Mouse (Mus musculus): ENCODE measurements around the gene Slc35e3.
A peak's percentile ranks its signal among the peaks of the same experiment; 100 is the strongest.
"Not testable (repeated sequence)": the region's sequence is repeated elsewhere in the genome, so short reads cannot be mapped to it uniquely, and the experiment has no call there.

Slc35e3 gene

DNA sequence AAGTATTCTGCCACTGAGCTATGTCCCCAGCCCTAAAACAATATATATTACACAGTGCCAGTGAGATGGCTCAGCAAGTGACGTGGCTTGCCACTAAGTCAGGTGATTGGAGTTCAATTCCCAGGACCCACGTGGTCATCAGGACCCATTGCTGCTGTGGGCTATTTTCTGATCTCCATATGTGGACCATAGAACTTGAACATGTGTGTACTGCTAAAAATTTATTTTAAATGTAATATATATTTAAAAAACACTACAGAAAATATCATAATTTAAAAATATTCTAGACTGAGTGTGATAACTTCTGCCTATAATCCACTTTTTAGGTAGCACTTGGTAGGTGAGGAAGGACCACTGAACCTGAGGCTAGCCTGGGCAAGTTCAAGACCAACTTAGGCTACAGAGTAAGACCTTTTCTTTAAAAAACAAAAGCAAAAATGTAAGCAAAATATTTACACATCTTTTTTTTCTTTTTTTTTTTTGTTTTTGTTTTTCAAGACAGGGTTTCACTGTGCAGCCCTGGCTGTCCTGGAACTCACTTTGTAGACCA lies 16.2 kb upstream of the Slc35e3 start:
- DNase-seq (ENCODE audit: low spot score in 2 of 2), result no peak

DNA sequence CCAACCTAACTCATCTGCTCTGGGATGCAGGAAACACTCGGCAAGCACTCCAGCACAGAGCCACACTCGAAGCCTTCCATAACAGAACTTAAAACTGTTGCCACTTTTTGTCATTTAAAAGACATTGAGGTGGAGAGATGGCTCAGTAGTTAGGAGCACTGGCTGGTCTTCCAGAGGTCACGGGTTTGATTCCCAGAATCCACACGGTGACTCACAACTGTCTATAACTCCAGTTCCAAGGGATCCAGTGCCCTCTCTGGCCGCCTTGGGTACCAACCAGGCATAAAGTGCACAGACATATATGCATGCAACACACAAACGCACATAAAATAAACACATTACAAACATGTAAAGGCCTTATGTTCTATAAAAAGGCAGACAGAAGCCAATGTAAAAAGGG lies 15.4 kb upstream of the Slc35e3 start:
- DNase-seq (ENCODE audit: low spot score in 2 of 2), result no peak

DNA sequence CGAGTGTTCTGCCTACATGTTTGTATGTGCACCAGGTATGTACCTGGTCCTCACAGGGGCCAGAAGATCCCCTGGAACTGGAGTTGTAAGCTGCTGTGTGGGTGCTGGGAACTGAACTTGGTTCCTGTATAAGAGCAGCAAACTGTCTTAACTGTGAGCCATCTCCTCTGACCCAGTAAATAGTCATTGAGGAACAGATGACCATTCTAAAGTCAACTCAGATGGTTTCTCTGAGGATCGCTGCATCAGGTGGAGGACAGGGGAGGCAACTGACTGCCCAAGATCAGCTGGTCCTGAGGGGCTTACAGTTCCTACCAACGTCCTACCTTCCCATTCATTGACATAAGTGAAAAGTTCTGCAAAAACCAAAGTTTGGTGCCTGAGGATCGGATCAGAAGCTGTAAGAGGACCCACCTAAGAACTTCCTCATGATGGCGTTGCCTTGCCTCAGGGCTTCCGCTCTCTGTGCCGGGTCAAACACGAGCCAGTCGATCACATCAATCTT lies 14.7 kb upstream of the Slc35e3 start:
- no peak for DNase-seq (ENCODE audit: low spot score in 2 of 2)

DNA sequence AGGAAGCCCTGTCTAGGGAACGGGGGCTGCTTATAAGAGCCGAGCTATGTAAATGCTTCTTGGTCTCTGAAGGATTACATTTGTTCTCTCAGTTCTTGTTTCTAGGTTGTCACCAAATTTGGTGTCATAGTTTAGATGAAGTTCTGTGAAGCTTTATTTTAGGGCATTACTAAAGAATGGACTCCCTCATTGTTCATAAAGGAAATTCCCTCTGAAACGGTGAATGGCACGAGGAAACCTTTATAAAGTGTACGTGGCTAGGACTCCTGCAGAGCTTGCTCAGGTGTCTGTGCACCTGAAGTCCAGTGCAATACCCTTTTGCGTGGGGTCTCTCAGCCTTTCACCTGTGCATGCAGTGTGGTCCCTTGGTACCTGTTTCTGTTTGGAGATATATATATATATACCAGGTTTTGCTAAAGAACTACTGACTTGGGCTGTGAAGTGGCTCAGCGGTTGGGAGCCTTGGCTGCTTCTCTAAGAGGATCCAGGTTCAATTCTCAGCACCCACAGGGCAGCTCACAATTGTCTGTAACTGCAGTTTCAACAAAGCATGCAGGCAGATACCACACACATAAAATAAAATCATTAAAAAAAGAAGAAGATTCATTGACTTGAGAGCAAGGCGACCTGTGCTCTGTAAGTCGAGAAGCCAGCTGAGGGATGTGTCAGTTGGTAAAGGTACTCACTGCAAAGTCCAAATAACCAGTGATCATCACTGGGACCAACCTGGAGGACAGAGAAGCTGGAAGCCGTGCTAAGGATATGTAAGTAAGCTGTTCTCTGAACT lies 13.9 kb upstream of the Slc35e3 start:
- DNase-seq (ENCODE audit: low spot score in 2 of 2), result no peak

DNA sequence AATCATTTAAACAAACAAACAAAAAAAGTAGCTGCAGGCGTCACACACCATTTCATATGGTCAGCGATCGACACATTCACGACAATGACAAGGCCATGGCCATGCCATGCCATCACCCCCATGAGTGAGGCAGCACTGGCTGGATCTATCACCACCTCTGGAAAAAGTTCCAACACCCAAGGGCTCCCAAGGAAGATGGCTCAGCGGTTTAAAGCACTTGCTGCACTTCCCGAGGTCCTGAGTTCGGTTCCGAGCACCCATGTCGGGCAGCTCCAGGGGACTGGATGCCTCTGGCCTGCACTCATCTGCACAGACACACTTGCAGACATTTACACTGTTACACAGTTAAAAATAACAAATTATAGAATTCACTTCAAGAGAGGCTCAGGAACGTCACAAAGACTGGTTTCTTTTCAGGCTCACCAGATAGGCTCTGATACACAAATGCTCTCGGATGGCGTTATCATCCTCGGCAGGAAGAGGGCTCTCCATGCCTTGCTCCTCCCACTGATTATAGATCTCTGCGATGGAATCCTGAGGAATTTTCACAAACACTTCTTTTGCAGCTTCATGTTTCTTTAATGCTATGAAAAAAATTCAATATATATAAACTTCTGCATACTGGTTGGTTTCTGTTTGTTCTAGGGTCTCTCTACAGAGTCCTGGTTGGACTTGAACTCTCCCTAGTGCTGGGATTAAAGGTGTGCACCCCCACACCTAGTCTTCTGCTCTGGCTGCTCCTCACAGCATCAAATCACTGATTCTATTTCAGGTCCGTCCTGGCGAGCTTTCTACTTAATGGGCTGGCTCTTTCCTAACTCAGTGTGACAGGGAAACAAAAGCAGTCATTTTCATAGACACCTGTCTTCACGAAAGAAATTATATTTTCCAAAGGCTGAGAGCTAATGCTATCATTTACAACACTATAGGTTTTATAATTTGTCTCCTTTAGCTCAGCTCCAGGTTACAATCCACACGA lies 12.9 kb upstream of the Slc35e3 start:
- DNase-seq (ENCODE audit: low spot score in 2 of 2), result no peak

DNA sequence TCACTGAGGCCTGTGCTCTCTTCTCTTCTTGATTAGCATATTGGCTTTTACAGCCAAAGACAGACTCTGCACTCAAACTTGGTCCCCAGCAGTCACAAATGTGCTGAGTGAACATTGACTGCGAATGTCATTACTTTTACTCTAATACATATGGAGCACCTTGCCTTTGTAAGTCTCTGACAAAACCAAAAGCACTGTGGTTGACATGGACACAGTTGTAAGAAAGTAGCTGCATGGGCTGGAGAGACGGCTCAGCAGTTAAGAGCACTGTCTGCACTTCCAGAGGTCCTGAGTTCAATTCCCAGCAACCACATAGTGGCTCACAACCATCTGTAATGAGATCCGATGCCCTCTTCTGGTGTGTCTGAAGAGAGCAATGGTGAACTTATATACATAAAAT lies 12.2 kb upstream of the Slc35e3 start:
- DNase-seq (ENCODE audit: low spot score in 2 of 2), result not testable (repeated sequence)

DNA sequence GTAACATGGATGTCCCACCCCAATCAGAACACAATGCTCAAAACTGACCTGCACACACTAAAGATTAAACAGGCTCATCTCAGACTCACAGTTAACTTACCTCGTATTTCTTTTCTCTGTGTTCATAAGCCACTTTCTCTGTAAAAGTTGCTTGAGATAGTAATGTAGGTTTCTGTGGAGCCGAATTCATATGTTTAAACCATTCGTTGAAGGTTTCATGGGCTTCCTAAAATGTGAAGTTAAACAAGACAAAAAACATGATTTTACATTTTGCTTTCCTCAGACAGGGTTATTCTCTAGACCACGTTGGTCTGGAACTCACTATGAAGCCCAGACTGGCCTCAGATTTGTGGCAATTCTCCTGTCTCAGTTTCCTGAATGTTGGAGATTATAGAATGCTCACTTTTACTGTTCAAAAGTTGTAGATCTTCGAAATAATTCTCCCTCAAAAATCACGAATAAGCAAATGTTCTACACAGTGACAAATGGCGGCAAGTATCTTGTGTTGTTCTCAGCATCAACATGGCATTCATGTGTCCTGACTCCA lies 11.7 kb upstream of the Slc35e3 start:
- no peak for DNase-seq (ENCODE audit: low spot score in 2 of 2)

DNA sequence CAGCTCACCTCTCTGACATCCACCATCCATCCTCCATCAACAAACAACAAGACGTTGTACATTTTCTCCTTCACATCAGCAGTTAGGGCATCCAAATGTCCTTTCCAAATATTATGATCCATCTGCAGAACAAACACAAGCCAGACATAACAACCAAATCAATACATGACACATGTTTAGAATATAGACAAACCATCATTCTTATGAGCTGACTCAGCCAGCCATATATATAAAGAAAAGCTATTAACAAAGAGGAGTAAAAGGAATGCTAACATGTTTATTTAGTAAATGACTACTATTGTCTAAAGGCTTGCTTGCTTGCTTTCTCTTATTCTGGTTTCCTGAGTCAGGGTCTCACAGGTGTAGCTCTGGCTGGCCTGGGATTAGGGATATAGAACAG lies 11.1 kb upstream of the Slc35e3 start:
- DNase-seq (ENCODE audit: low spot score in 2 of 2), result no peak

DNA sequence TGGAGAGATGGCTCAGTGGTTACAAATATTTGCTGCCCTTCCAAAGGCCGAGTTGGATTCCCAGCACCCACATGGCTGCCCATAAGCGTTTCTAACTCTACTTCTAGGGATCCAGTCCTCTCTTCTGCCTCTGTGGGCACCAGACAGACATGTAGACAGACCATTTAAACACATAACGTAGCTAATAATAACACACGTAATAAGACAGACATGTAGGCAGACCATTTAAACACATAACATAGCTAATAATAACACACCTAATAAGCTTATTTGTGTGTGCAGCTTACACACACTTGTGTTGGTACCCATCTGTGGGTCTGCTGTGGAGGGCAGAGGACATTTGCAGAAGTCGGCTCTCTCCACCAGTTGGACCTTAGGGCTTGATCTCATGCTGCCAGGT lies 10.6 kb upstream of the Slc35e3 start:
- DNase-seq (ENCODE audit: low spot score in 2 of 2), result no peak

DNA sequence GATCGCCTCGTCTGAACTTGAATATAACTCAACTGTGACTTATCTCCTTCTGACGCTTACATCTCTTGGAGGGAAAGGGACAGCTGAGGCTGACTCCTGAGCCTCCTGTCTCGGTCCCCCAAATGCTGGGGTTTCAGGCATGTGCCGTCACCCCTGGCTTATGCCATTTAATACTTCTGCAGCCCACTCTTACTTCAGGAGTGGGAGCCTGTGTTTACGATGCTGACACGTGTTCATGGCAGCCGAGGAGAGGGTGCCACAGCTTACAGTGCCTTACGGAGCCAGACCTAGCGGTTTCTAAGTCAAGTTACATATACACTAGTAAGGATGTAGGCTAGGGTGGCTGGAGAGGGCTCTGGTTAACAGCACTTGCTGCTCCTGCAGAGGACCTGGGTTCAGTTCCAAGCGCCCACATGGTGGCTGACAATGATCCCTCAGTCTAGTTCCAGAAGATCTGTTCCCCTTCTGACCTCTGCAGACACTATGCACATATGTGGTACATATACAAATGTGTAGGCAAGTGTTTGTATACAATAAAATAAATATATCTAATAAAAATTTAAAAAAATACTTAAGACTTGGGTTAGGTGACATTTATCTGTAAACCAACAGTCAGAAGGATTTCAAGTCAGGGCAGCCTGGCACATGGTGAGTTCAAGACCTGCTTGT lies 9.8 kb upstream of the Slc35e3 start:
- DNase-seq (ENCODE audit: low spot score in 2 of 2), result no peak

DNA sequence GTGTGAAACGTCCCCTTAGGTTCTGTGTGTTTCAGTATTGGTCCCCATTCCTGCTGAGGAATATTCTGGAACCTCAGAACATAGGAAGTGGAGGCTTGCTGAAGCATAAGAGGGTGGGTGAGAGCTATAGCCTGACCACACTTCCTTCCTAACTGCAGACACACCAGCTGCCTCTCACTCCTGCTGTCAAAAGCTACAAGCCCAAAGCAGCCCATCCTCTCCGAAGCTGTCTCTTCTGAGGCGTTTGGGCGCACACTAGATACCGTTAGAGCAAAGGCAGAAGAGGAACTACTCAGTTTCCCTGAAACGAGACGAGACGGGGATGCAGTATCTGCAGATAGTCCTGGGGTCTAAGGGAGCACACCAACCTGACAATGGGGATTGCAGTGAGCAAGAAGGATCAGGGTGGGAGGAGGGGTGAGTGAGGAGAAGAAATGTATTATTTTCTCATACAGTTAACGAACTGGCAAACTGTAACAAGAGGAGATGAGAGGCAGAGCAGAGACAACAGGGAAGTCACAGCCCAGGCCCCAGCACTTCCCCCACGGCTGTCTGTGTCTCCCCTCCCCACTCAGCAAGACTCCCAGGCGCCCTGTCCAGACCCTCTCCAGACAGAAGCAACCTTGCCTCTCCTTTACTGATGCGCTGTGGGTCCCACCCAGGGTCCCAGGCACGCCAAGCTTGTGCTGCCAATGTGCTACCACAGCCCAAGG lies 9.1 kb upstream of the Slc35e3 start:
- DNase-seq (ENCODE audit: low spot score in 2 of 2), result peak; percentile 6 to 12

DNA sequence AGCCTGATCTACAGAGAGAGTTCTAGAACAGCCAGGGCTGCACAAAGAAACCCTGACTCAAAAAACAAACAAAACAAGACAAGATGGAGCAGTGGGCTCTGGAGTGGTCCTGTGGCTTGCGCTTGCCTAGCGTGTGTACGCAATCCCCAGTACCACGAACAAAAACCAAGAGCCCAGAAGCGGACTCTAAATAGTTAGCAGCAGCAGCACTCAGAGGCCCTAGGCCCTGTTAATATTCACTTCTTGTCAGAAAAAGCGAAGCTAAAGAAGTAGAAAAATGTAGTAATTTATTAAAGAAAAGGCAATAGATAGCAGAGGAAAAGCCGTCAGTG lies 8.4 kb upstream of the Slc35e3 start:
- DNase-seq (ENCODE audit: low spot score in 2 of 2), result no peak

DNA sequence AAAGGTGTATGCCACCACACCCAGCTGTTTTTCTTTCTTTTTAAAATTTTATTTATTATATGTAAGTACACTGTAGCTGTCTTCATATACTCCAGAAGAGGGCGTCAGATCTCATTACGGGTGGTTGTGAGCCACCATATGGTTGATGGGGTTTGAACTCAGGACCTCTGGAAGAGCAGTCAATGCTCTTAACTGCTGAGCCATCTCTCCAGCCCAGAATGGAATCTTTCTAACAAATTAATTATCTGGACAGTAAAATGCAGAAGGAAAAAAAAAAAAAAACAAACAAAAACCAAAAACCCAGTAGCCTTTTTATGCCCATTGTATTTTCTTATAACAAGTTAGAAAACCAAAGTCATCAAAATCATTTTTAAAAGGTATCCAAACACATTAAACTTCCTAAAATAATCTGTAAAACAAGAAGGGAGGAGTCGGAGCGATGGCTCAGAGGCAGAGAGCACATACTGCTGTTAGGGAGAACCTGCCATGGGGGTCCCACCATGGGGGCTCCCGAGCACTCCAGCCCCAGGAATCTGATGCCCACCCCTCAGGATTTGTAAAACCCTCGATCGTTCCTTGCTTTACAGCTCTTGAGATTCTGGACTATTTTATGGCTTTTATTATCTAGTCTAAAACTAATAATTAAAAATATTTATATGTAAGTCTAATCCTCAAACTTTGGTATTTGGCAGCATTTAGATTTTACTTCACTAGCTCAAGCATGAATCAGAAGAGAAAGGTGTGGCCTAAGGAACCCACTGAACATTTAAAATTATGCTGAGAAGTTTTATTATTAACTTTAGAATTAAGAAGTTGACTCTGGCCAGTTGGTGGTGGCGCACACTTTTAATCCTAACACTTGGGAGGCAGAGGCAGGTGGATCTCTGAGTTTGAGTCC lies 7.8 kb upstream of the Slc35e3 start:
- DNase-seq (ENCODE audit: low spot score in 2 of 2), result no peak

DNA sequence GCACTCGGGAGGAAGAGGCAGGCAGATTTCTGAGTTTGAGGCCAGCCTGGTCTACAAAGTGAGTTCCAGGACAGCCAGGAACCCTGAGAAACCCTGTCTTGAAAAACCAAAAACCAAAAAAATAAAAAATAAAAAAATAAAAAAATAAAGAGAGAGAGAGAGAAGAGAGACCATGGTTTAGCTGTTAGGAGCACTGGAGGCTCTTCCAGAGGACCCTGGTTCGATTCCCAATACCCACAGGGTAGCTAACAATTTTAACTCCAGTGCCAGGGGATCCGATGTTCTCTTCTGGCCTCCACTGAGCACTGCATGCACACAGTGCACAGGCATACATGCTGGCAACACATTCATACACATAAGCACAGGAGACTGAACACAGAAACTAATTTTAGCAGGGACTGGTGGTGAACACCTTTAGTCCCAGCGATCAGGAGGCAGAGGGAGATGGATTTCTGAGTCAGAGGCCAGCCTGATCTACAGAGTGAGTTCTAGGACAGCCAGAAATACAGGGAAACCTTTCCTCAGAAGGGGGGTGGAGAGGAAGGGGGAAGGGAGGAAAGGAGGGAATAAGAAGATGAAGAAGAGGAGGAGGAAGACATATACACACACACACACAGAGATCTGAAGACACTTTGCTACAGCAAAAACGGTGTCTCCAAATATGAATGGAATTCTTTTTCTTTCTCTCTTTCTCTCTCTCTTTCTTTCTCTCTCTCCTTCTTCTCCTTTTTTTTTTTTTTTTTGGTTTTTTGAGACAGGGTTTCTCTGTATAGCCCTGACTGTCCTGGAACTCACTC lies 6.9 kb upstream of the Slc35e3 start:
- no peak for DNase-seq (ENCODE audit: low spot score in 2 of 2)

DNA sequence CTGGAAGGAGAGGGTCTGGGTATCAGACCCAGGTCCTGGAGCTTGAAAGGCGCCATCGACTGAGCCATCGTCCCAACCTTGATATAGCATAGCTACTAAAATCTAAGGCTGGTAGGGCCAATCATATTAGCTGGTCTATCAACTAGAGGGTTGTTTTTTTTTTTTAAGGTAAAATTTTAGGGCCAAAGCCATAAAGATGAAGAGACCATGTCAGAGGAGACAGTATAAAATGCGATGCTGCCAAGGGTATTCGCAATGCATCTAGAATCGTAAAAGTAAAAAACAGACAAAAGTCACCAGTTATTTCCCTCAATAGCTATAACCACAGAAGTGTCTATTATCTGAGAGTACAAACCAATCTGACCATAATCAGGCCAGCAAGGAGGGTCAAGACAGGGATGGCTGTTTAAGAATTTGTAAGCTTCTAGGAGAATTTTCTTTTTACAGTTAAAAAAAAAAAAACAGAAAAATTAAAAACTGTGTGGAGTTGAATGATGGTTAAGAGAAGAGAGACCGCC lies 6.2 kb upstream of the Slc35e3 start:
- no peak for DNase-seq (ENCODE audit: low spot score in 2 of 2)

DNA sequence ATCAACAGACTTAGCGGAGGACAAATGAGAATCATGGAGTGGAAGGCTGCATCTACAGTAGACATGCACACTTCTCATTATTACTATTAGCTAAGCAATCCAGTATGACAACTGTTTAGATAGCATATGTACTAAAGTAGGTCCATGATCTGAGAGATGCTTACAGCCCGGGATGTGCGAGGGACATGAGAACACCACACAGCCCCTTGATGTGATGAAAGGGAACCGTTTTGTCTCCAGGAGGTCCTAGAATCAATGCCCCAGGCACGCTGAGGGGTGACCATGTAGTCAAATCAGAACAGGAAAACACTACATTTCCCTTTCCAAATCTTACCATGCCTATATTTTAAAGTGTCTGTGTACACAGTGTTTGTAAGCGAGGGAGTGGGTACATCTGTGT lies 5.6 kb upstream of the Slc35e3 start:
- DNase-seq (ENCODE audit: low spot score in 2 of 2), result no peak

DNA sequence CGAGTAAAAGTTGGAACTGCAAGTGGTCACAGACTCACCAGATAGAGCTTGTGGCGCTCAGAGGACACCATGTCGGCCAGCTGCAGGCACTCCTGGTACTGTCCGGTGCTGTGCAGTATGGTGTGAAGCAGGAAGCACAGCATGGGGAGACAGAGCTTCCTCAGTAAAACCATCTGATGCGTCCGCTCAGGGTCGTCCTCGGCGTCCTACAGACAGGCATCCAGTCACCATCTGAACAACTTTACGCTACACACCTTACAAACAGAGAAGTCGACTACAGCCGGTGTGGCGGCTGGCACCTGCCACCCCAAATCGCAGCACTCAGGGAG lies 5.1 kb upstream of the Slc35e3 start:
- no peak for DNase-seq (ENCODE audit: low spot score in 2 of 2)

DNA sequence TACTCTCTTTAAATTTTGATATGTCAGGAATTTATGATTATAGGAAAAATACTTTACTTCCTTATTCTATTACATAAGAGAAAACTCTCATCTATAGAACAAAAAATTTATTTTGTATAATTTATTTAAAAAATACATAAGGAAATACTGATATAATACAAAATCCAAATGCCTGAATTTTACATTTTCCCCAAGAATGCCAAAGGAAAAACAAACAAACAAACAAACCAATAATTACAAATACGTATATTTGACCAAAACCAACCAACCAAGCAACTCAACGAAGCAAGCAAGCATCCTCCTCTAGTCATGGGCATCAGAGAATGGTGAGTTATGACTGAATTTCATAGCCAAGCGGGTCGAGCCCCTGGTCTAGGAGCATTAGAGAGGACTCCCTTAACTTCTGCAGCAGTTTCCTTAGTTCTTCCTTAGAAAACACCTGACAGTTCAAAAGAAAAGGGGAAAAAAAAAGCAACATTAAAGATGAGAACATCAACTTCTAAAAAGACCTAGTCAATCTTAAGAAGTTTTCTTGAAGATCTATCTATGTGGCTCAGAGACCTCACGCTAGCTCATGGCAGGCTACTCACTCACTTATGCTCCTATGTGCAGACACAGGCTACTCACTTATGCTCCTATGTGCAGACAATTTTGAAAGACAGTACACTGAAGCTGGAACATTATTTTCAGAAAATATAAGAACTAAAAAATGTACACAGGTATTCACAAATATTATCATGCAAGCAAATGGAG lies 4.5 kb upstream of the Slc35e3 start:
- DNase-seq (ENCODE audit: low spot score in 2 of 2), result no peak
